Mouse (Mus musculus) liver, embryonic 11.5 days (tissue): ENCODE measurements around the gene Rsad2. TPM values are rescaled to one million over a fixed set of nuclear protein-coding genes. Genes with fewer than 3 reads are reported as not detected.

Source experiments
- ATAC-seq: fragments of 200-750 bp; cut with Nextera tagmentation; replicated peaks from 2 replicates; pipeline ENCODE4 v1.8.0; 2017; ENCODE audit warnings: moderate number of reproducible peaks, mild to moderate bottlenecking, moderate TSS enrichment, moderate library complexity; ENCODE audit not compliant: low FRiP score
- DNase-seq: peaks from one replicate; pipeline ENCODE4 v3.0.0-alpha.2; 2017; ENCODE audit warnings: low spot score
- H3K27ac ChIP-seq: fragments of 300-500 bp; sonication (generic); 2 replicates; pipeline ENCODE4 v1.5.1; 2014; ENCODE audit warnings: mild to moderate bottlenecking, low read depth, low read length, control low read depth
- H3K27me3 ChIP-seq: fragments of 300-500 bp; sonication (generic); replicated peaks from 2 replicates; pipeline ENCODE4 v1.6.1; 2014; ENCODE audit warnings: low read length, mixed read lengths; ENCODE audit not compliant: control insufficient read depth, insufficient read depth
- H3K36me3 ChIP-seq: fragments of 300-500 bp; sonication (generic); 2 replicates; pipeline ENCODE4 v1.6.1; 2014; ENCODE audit warnings: mild to moderate bottlenecking, low read length, moderate library complexity, mixed read lengths; ENCODE audit not compliant: control insufficient read depth, insufficient read depth
- H3K4me1 ChIP-seq: fragments of 300-500 bp; sonication (generic); replicated peaks from 2 replicates; pipeline ENCODE4 v1.6.1; 2014; ENCODE audit warnings: low read length, mixed read lengths; ENCODE audit not compliant: control insufficient read depth, insufficient read depth
- H3K4me2 ChIP-seq: fragments of 300-500 bp; sonication (generic); 2 replicates; pipeline ENCODE4 v1.6.1; 2014; ENCODE audit warnings: mild to moderate bottlenecking, control low read depth, moderate library complexity
- H3K4me3 ChIP-seq: fragments of 300-500 bp; sonication (generic); 2 replicates; pipeline ENCODE4 v1.5.1; 2014; ENCODE audit warnings: low read depth, low read length, control low read depth
- H3K9ac ChIP-seq: fragments of 300-500 bp; sonication (generic); 2 replicates; pipeline ENCODE4 v1.6.1; 2014; ENCODE audit warnings: low read depth, low read length, control low read depth
- H3K9me3 ChIP-seq: fragments of 300-500 bp; sonication (generic); 2 replicates; pipeline ENCODE4 v1.6.1; 2016; ENCODE audit warnings: low read length, inconsistent platforms, mixed read lengths; ENCODE audit not compliant: control insufficient read depth
- WGBS: fragments of 180-500 bp; shearing (Covaris S2); extraction: QIAGEN DNeasy Blood & Tissue Kit; methylation state at CpG from one replicate; pipeline ENCODE4 v1.1.7; 2014; 5-methylcytosine and 5-hydroxymethylcytosine counted together
- microRNA-seq: library from miRNA; unstranded; fragments of <30 nt; microRNA quantifications from one replicate; pipeline ENCODE4, GENCODE M21; 2017; ENCODE audit warnings: borderline number of aligned reads
- polyA plus RNA-seq: library from polyadenylated mRNA; unstranded; fragments of >200 nt; fragmentation: Nextera tagmentation; extraction: Ambion mirVana; gene quantifications from 2 replicates; pipeline ENCODE4 v1.2.1, GENCODE M21; 2014

Gene Rsad2
- polyA plus RNA-seq, 1 experiment from 2014 or later = 0.44 TPM

GRCm38 (mm10) chr12:26400762-26401161, 55.5 kb downstream of the Rsad2 start:
- H3K27me3 ChIP-seq = no peaks in the 10 kb centered on the region
- DNase-seq (no peak), ATAC-seq (no peak)
- no peaks in the 10 kb centered on the region for H3K9me3 ChIP-seq
- H3K9ac ChIP-seq = no peak overlapping the region
- H3K36me3 ChIP-seq = no peaks in the 10 kb centered on the region
- 85% methylated on average over 1 of the region's 1 CpGs for WGBS
- no peak overlapping the region for H3K4me2 ChIP-seq
- H3K27ac ChIP-seq = no peak overlapping the region
- peaks cover 10% of the 10 kb centered on the region for H3K4me1 ChIP-seq
- H3K4me3 ChIP-seq = no peak overlapping the region

DNA sequence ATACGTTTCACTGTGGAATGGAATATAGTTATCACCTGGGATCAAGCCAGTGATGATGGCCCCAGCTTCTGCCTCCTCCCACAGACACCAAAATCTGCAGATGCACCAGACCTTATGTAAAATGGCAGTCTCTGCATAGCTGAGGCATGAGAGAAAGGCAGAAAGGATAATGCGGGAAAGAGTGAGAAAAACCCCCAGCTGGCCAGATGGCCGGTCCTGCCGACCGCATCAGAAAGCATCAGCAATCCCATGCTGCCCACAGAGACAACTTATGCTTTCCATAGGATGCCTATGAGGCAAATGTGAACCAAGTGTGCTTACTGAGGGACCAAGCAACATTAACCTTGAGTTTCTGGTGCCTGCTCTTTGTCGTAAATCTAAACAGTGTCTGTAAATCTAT, 56.9 kb downstream of the Rsad2 start:
- Histone ChIP-seq H3K36me3 (no peaks in the 10 kb centered on the region), H3K4me3 (no peak overlapping the region), H3K27ac (no peak overlapping the region), H3K9me3 (no peaks in the 10 kb centered on the region), H3K27me3 (no peaks in the 10 kb centered on the region), H3K9ac (no peak overlapping the region), H3K4me1 (0 out of 2 replicates have a peak, but pooled peaks cover 2% of the 10 kb centered on the region), H3K4me2 (no peak overlapping the region)
- no peak for ATAC-seq
- 85% methylated on average over 6 of the region's 6 CpGs for WGBS
- DNase-seq = no peak

GRCm38 (mm10) chr12:26398597-26398996, 57.7 kb downstream of the Rsad2 start:
- no peaks in the 10 kb centered on the region for H3K27me3 ChIP-seq
- no peak overlapping the region for H3K4me3 ChIP-seq
- 29% methylated on average over 2 of the region's 2 CpGs for WGBS
- ATAC-seq = no peak
- no peak overlapping the region for H3K27ac ChIP-seq
- no peak for DNase-seq
- H3K9ac ChIP-seq = no peak overlapping the region
- H3K9me3 ChIP-seq = no peaks in the 10 kb centered on the region
- no peaks in the 10 kb centered on the region for H3K36me3 ChIP-seq
- H3K4me2 ChIP-seq = no peak overlapping the region
- 0 out of 2 replicates have a peak, but pooled peaks cover 2% of the 10 kb centered on the region for H3K4me1 ChIP-seq

DNA sequence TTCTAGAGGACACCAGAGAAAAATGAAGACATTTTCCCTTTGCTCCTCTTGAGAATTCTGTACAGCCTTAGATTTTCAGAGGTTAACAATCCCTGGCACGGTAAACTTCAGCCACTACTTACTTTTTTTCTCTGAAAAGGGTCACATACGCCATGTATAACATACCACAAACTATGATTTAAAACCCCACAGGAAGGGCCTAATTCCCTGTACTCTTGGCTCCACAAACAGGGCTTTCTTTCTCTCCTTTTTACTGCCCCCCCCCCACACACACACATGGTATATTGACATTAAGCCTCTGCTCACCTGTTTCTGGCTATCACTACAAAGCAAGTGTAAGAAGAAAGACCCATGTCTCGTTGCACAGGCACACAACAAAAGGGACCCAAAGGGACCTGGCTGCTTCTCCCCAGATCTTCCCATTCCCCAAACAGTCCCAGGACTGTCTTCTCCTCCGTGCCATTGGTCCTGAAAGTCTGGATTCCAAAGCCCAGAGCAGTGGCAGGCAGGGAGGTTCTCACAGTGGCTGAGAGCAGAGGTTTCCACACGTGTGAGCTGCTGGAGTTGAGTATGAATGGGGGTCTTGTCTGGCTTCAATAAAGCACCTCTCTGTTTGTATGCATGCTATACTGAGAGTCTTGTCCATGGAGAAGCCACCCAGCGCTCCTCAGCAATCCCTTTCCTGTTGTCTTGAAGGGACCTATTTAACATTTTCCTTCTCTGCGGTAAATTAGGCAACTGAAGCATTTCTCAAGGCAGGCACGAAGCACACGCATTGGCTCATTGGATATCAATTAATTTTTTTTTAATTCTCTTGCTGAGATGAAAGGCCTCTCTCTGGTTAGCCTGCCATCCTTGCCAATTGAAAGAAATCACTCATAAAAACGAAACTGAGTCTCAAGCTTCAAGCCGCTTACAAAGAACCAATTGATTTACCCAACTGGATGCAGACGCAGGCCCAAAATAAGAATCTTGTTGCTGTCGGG, 61.5 kb downstream of the Rsad2 start:
- Histone ChIP-seq H3K9me3 (no peaks in the 10 kb centered on the region), H3K36me3 (no peaks in the 10 kb centered on the region), H3K9ac (no peak overlapping the region), H3K27ac (no peak overlapping the region), H3K4me2 (no peak overlapping the region), H3K4me1 (no peaks in the 10 kb centered on the region), H3K4me3 (no peak overlapping the region), H3K27me3 (no peaks in the 10 kb centered on the region)
- no peak for DNase-seq
- WGBS = 86% methylated on average over 13 of the region's 13 CpGs
- no peak for ATAC-seq

- ATAC-seq = no peak
- no peaks in the 10 kb centered on the region for H3K4me1 ChIP-seq
- 75% methylated on average over 5 of the region's 5 CpGs for WGBS
These were observed 63.0 kb downstream of the Rsad2 start for GRCm38 (mm10) chr12:26393291-26393690.

More at GRCm38 (mm10) chr12:26393291-26393690, 63.0 kb downstream of the Rsad2 start:
- H3K27ac ChIP-seq = no peak overlapping the region
- H3K4me2 ChIP-seq = no peak overlapping the region
- H3K9me3 ChIP-seq = no peaks in the 10 kb centered on the region
- H3K36me3 ChIP-seq = no peaks in the 10 kb centered on the region
- DNase-seq = no peak
- no peak overlapping the region for H3K4me3 ChIP-seq
- no peaks in the 10 kb centered on the region for H3K27me3 ChIP-seq
- H3K9ac ChIP-seq = no peak overlapping the region

Small RNA genes within 50 kb of the gene (microRNA-seq; reads per million reads assigned to microRNA genes)
- gene Mir6538 = 4.9 reads per million, percentile 12 among the genes with 10 or more reads in this experiment

Other genes with a start within 250 kb of the Rsad2 start
- 5.9 and 7.4 TPM in 2 replicates for gene Rnf144a, start 41.2 kb downstream of the Rsad2 start, polyA plus RNA-seq
- gene Cmpk2, start 12.8 kb upstream of the Rsad2 start, polyA plus RNA-seq = 8.7 and 12.9 TPM in 2 replicates